Mouse (Mus musculus): ENCODE data around the gene Slc22a8.

- TF ChIP-seq CTCF (IDR thresholded peaks at IDR 0.05; ENCODE audit: extremely low read depth, insufficient read depth, low read length), result no peak
- no peak for TF ChIP-seq POLR2A (IDR thresholded peaks at IDR 0.05; ENCODE audit: extremely low read depth, insufficient read depth, low read length)
Observed at GRCm38 (mm10) chr19:8585298-8585697, 5.8 kb upstream of the Slc22a8 start.

All from cortical plate, adult 2 months (tissue).